In genomic region chr19:55061447-55061901, GRCm38 (mm10) we compare ENCODE assay signal across 8 mouse cellular contexts.
DNase-seq lines count a peak whose midpoint lies in the region; ATAC-seq and TF ChIP-seq lines count a peak whose summit lies in the region.

No protein-coding gene starts in this region.

- H3K4me2 ChIP-seq in embryonic facial prominence, embryonic 13.5 days, result peak overlapping the region; percentile 57
- peak overlapping the region; percentile 62 for H3K4me2 ChIP-seq in intestine, embryonic 15.5 days (replicated peaks)
- peak overlapping the region; percentile 44 for H3K4me2 ChIP-seq in neural tube, embryonic 11.5 days (ENCODE audit: low read depth)

- DNase-seq in layer of hippocampus, adult 2 months (ENCODE audit: low spot score in 2 of 2), result no peak
- no peak for DNase-seq in layer of hippocampus, adult 9-11 months
- DNase-seq in neural tube, embryonic 11.5 days (ENCODE audit: low spot score), result peak; percentile 42
- DNase-seq in urinary bladder, postnatal 10 days (ENCODE audit: low spot score), result no peak
- DNase-seq in kidney, adult 8-10 months, result no peak
- DNase-seq in urinary bladder, postnatal 25 days (ENCODE audit: low spot score), result no peak

- peak overlapping the region; percentile 44; the same call in 1 of the 2 replicates for H3K9ac ChIP-seq in embryonic facial prominence, embryonic 13.5 days
- H3K9ac ChIP-seq in intestine, embryonic 15.5 days, result no peak overlapping the region; the same call in 1 of the 2 replicates
- H3K9ac ChIP-seq in neural tube, embryonic 11.5 days (ENCODE audit: low read length), result no peak overlapping the region

- H3K36me3 ChIP-seq in embryonic facial prominence, embryonic 13.5 days, result peaks cover 5% of the 10 kb centered on the region
- H3K36me3 ChIP-seq in intestine, embryonic 15.5 days, result 0 out of 2 replicates have a peak, but pooled peaks cover 3% of the 10 kb centered on the region
- H3K36me3 ChIP-seq in neural tube, embryonic 11.5 days (ENCODE audit: control insufficient read depth, insufficient read depth, low read length), result no peaks in the 10 kb centered on the region

- no peak for ATAC-seq in embryonic facial prominence, embryonic 13.5 days (ENCODE audit: insufficient number of reproducible peaks, insufficient read depth, low FRiP score, low TSS enrichment, low read depth)
- peak; percentile 23; the same call in 1 of the 2 replicates for ATAC-seq in intestine, embryonic 15.5 days
- peak; percentile 64 for ATAC-seq in neural tube, embryonic 11.5 days (ENCODE audit: insufficient read depth, low FRiP score, low TSS enrichment)

- no peak for TF ChIP-seq CTCF in layer of hippocampus, adult 2 months (conservative IDR thresholded peaks at IDR 0.05)

- no peak overlapping the region for H3K27ac ChIP-seq in layer of hippocampus, adult 2 months
- H3K27ac ChIP-seq in embryonic facial prominence, embryonic 13.5 days, result no peak overlapping the region
- H3K27ac ChIP-seq in intestine, embryonic 15.5 days, result no peak overlapping the region
- H3K27ac ChIP-seq in neural tube, embryonic 11.5 days (ENCODE audit: low read depth, low read length), result no peak overlapping the region

- peaks cover 7% of the 10 kb centered on the region; the same call in 1 of the 2 replicates for H3K27me3 ChIP-seq in embryonic facial prominence, embryonic 13.5 days
- no peaks in the 10 kb centered on the region for H3K27me3 ChIP-seq in intestine, embryonic 15.5 days (replicated peaks)
- no peaks in the 10 kb centered on the region for H3K27me3 ChIP-seq in neural tube, embryonic 11.5 days (ENCODE audit: control insufficient read depth, insufficient read depth, low read length)

- 0 out of 2 replicates have a peak, but pooled peaks cover 10% of the 10 kb centered on the region for H3K9me3 ChIP-seq in embryonic facial prominence, embryonic 13.5 days
- H3K9me3 ChIP-seq in intestine, embryonic 15.5 days, result no peaks in the 10 kb centered on the region
- H3K9me3 ChIP-seq in neural tube, embryonic 11.5 days (ENCODE audit: control insufficient read depth, low read length), result no peaks in the 10 kb centered on the region

- peak overlapping the region; percentile 28; the same call in 1 of the 2 replicates for H3K4me3 ChIP-seq in layer of hippocampus, adult 2 months
- H3K4me3 ChIP-seq in embryonic facial prominence, embryonic 13.5 days, result peak overlapping the region; percentile 27
- H3K4me3 ChIP-seq in intestine, embryonic 15.5 days (replicated peaks), result peak overlapping the region; percentile 25
- H3K4me3 ChIP-seq in neural tube, embryonic 11.5 days (ENCODE audit: low read depth, low read length), result peak overlapping the region; percentile 18

- peaks cover 12% of the 10 kb centered on the region for H3K4me1 ChIP-seq in embryonic facial prominence, embryonic 13.5 days
- H3K4me1 ChIP-seq in intestine, embryonic 15.5 days (replicated peaks), result peaks cover 14% of the 10 kb centered on the region; the same call in 1 of the 2 replicates
- peaks cover 4% of the 10 kb centered on the region for H3K4me1 ChIP-seq in neural tube, embryonic 11.5 days (ENCODE audit: control insufficient read depth, insufficient read depth, low read length)

- WGBS in embryonic facial prominence, embryonic 13.5 days, result 8% methylated on average over 14 of the region's 14 CpGs
- whole genome bisulfite sequencing in intestine, embryonic 15.5 days, result 8% methylated on average over 14 of the region's 14 CpGs
- WGBS in neural tube, embryonic 11.5 days, result 10% methylated on average over 14 of the region's 14 CpGs
